Mouse (Mus musculus): ENCODE data around the gene Clip2. TPM values are rescaled to one million over a fixed set of nuclear protein-coding genes. Genes with fewer than 3 reads are reported as not detected.

The Clip2 gene
- polyA plus RNA-seq, 1 experiment from 2014 or later = 15.3 TPM

GRCm38 (mm10) chr5:134520120-134520519 is 32.1 kb downstream of the Clip2 start:
- peaks cover 89% of the 10 kb centered on the region for H3K36me3 ChIP-seq
- no peak overlapping the region for H3K27ac ChIP-seq
- no peaks in the 10 kb centered on the region for H3K27me3 ChIP-seq
- ATAC-seq = no peak
- H3K9ac ChIP-seq (replicated peaks) = no peak overlapping the region
- H3K9me3 ChIP-seq = no peaks in the 10 kb centered on the region
- no peak overlapping the region for H3K4me2 ChIP-seq (replicated peaks)
- 0 out of 2 replicates have a peak, but pooled peaks cover 7% of the 10 kb centered on the region for H3K4me1 ChIP-seq (replicated peaks)
- WGBS = 95% methylated on average over 4 of the region's 4 CpGs
- no peak overlapping the region for H3K4me3 ChIP-seq (replicated peaks)

GRCm38 (mm10) chr5:134519471-134519870 is 32.8 kb downstream of the Clip2 start:
- Histone ChIP-seq H3K4me2 (replicated peaks) (no peak overlapping the region), H3K27ac (no peak overlapping the region), H3K4me3 (replicated peaks) (no peak overlapping the region), H3K9ac (replicated peaks) (no peak overlapping the region), H3K36me3 (peaks cover 92% of the 10 kb centered on the region), H3K9me3 (no peaks in the 10 kb centered on the region), H3K4me1 (replicated peaks) (0 out of 2 replicates have a peak, but pooled peaks cover 7% of the 10 kb centered on the region), H3K27me3 (no peaks in the 10 kb centered on the region)
- WGBS = 96% methylated on average over 5 of the region's 5 CpGs
- no peak for ATAC-seq

GRCm38 (mm10) chr5:134512086-134512485 is 40.1 kb downstream of the Clip2 start:
- Histone ChIP-seq H3K4me3 (replicated peaks) (no peak overlapping the region), H3K9me3 (no peaks in the 10 kb centered on the region), H3K4me2 (replicated peaks) (no peak overlapping the region), H3K36me3 (peaks cover 96% of the 10 kb centered on the region), H3K27ac (peak overlapping the region; percentile 39; the same call in 1 of the 2 replicates), H3K27me3 (no peaks in the 10 kb centered on the region), H3K9ac (replicated peaks) (no peak overlapping the region), H3K4me1 (replicated peaks) (no peaks in the 10 kb centered on the region; the same call in 1 of the 2 replicates)
- WGBS = 67% methylated on average over 5 of the region's 5 CpGs
- ATAC-seq = peak; percentile 75

- Histone ChIP-seq H3K4me1 (replicated peaks) (no peaks in the 10 kb centered on the region; the same call in 1 of the 2 replicates), H3K9ac (replicated peaks) (no peak overlapping the region), H3K4me3 (replicated peaks) (no peak overlapping the region), H3K36me3 (peaks cover 91% of the 10 kb centered on the region), H3K27me3 (no peaks in the 10 kb centered on the region), H3K27ac (no peak overlapping the region), H3K4me2 (replicated peaks) (no peak overlapping the region), H3K9me3 (no peaks in the 10 kb centered on the region)
- ATAC-seq = no peak
- WGBS = 96% methylated on average over 5 of the region's 5 CpGs
Measured at GRCm38 (mm10) chr5:134510266-134510665, 42.0 kb downstream of the Clip2 start.

- Histone ChIP-seq H3K4me2 (replicated peaks) (no peak overlapping the region), H3K4me1 (replicated peaks) (no peaks in the 10 kb centered on the region; the same call in 1 of the 2 replicates), H3K9ac (replicated peaks) (no peak overlapping the region), H3K27me3 (no peaks in the 10 kb centered on the region), H3K36me3 (peaks cover 85% of the 10 kb centered on the region), H3K4me3 (replicated peaks) (no peak overlapping the region), H3K9me3 (no peaks in the 10 kb centered on the region), H3K27ac (no peak overlapping the region)
- no peak for ATAC-seq
- WGBS = 92% methylated on average over 5 of the region's 5 CpGs
Measured at GRCm38 (mm10) chr5:134508965-134509364, 43.3 kb downstream of the Clip2 start.

GRCm38 (mm10) chr5:134507859-134508399 is 44.3 kb downstream of the Clip2 start:
- Histone ChIP-seq H3K9ac (replicated peaks) (no peak overlapping the region), H3K36me3 (peaks cover 85% of the 10 kb centered on the region), H3K4me3 (replicated peaks) (no peak overlapping the region), H3K27ac (peak overlapping the region; percentile 58; the same call in 1 of the 2 replicates), H3K9me3 (no peaks in the 10 kb centered on the region), H3K27me3 (no peaks in the 10 kb centered on the region), H3K4me1 (replicated peaks) (no peaks in the 10 kb centered on the region; the same call in 1 of the 2 replicates), H3K4me2 (replicated peaks) (no peak overlapping the region)
- 85% methylated on average over 5 of the region's 5 CpGs for WGBS
- no peak; the same call in 1 of the 2 replicates for ATAC-seq

- Histone ChIP-seq H3K4me1 (replicated peaks) (no peaks in the 10 kb centered on the region; the same call in 1 of the 2 replicates), H3K4me3 (replicated peaks) (no peak overlapping the region), H3K4me2 (replicated peaks) (no peak overlapping the region), H3K9ac (replicated peaks) (no peak overlapping the region), H3K36me3 (peaks cover 85% of the 10 kb centered on the region), H3K9me3 (no peaks in the 10 kb centered on the region), H3K27ac (peak overlapping the region; percentile 25; the same call in 1 of the 2 replicates), H3K27me3 (no peaks in the 10 kb centered on the region)
- no peak for ATAC-seq
- whole genome bisulfite sequencing = 25% methylated on average over 10 of the region's 10 CpGs
Measured at GRCm38 (mm10) chr5:134507307-134507706, 44.9 kb downstream of the Clip2 start.

GRCm38 (mm10) chr5:134505810-134506292 is 46.4 kb downstream of the Clip2 start:
- peaks cover 85% of the 10 kb centered on the region for H3K36me3 ChIP-seq

GRCm38 (mm10) chr5:134502591-134502990 is 49.6 kb downstream of the Clip2 start:
- peaks cover 81% of the 10 kb centered on the region for H3K36me3 ChIP-seq
- no peak overlapping the region for H3K9ac ChIP-seq (replicated peaks)
- H3K4me1 ChIP-seq (replicated peaks) = no peaks in the 10 kb centered on the region
- no peaks in the 10 kb centered on the region for H3K27me3 ChIP-seq
- H3K27ac ChIP-seq = no peak overlapping the region
- H3K9me3 ChIP-seq = no peaks in the 10 kb centered on the region
- H3K4me2 ChIP-seq (replicated peaks) = no peak overlapping the region
- ATAC-seq = no peak
- 97% methylated on average over 18 of the region's 18 CpGs for WGBS
- no peak overlapping the region for H3K4me3 ChIP-seq (replicated peaks)

More at GRCm38 (mm10) chr5:134505810-134506292, 46.4 kb downstream of the Clip2 start:
- peak overlapping the region; percentile 30; the same call in 1 of the 2 replicates for H3K27ac ChIP-seq
- H3K27me3 ChIP-seq = no peaks in the 10 kb centered on the region
- H3K4me3 ChIP-seq (replicated peaks) = no peak overlapping the region
- 74% methylated on average over 9 of the region's 9 CpGs for WGBS
- no peaks in the 10 kb centered on the region for H3K4me1 ChIP-seq (replicated peaks)
- H3K9me3 ChIP-seq = no peaks in the 10 kb centered on the region
- no peak overlapping the region for H3K9ac ChIP-seq (replicated peaks)
- ATAC-seq = no peak
- H3K4me2 ChIP-seq (replicated peaks) = no peak overlapping the region

- ATAC-seq = no peak
- Histone ChIP-seq H3K9ac (replicated peaks) (no peak overlapping the region), H3K4me1 (replicated peaks) (no peaks in the 10 kb centered on the region), H3K27ac (no peak overlapping the region), H3K9me3 (no peaks in the 10 kb centered on the region), H3K4me3 (replicated peaks) (no peak overlapping the region), H3K4me2 (replicated peaks) (no peak overlapping the region), H3K27me3 (no peaks in the 10 kb centered on the region), H3K36me3 (peaks cover 82% of the 10 kb centered on the region)
- WGBS = 86% methylated on average over 9 of the region's 9 CpGs
Measured at GRCm38 (mm10) chr5:134501453-134501852, 50.8 kb downstream of the Clip2 start.

- Histone ChIP-seq H3K36me3 (peaks cover 82% of the 10 kb centered on the region), H3K27ac (no peak overlapping the region), H3K9ac (replicated peaks) (no peak overlapping the region), H3K4me1 (replicated peaks) (no peaks in the 10 kb centered on the region), H3K4me3 (replicated peaks) (no peak overlapping the region), H3K27me3 (no peaks in the 10 kb centered on the region), H3K9me3 (no peaks in the 10 kb centered on the region), H3K4me2 (replicated peaks) (no peak overlapping the region)
- no peak for ATAC-seq
- 96% methylated on average over 3 of the region's 3 CpGs for WGBS
Measured at GRCm38 (mm10) chr5:134500681-134501080, 51.6 kb downstream of the Clip2 start.

GRCm38 (mm10) chr5:134500062-134500461 is 52.2 kb downstream of the Clip2 start:
- Histone ChIP-seq H3K4me1 (replicated peaks) (no peaks in the 10 kb centered on the region), H3K9me3 (no peaks in the 10 kb centered on the region), H3K4me3 (replicated peaks) (no peak overlapping the region), H3K27me3 (no peaks in the 10 kb centered on the region), H3K36me3 (peaks cover 89% of the 10 kb centered on the region), H3K4me2 (replicated peaks) (no peak overlapping the region), H3K9ac (replicated peaks) (no peak overlapping the region), H3K27ac (no peak overlapping the region)
- ATAC-seq = no peak
- WGBS = 85% methylated on average over 4 of the region's 4 CpGs

Measured in midbrain, embryonic 13.5 days (tissue).